Mouse (Mus musculus) intestine, embryonic 14.5 days (tissue): ENCODE data around the gene Gstm3. TPM values are rescaled to one million over a fixed set of nuclear protein-coding genes. Genes with fewer than 3 reads are reported as not detected.
A peak's percentile ranks its signal among the peaks of the same experiment; 100 is the strongest.

ENCODE experiments used
- ATAC-seq: fragments of 200-750 bp; cut with Nextera tagmentation; replicated peaks from 2 replicates; pipeline ENCODE4 v1.8.0; 2017; ENCODE audit warnings: low read depth, moderate number of reproducible peaks, moderate TSS enrichment, moderate library complexity; ENCODE audit not compliant: low FRiP score, low TSS enrichment
- DNase-seq: peaks from one replicate; pipeline ENCODE4 v3.0.0-alpha.2; 2018; ENCODE audit warnings: low spot score
- H3K27ac ChIP-seq: fragments of 300-500 bp; sonication (generic); 2 replicates; pipeline ENCODE4 v1.5.1; 2014; ENCODE audit warnings: low read depth, mild to moderate bottlenecking, control low read depth
- H3K27me3 ChIP-seq: fragments of 300-500 bp; sonication (generic); replicated peaks from 2 replicates; pipeline ENCODE4 v1.6.1; 2014; ENCODE audit warnings: low read length, control low read depth; ENCODE audit not compliant: control insufficient read depth, insufficient read depth
- H3K36me3 ChIP-seq: fragments of 300-500 bp; sonication (generic); 2 replicates; pipeline ENCODE4 v1.6.1; 2014; ENCODE audit warnings: low read length, control low read depth; ENCODE audit not compliant: control insufficient read depth, insufficient read depth
- H3K4me1 ChIP-seq: fragments of 300-500 bp; sonication (generic); replicated peaks from 2 replicates; pipeline ENCODE4 v1.6.1; 2014; ENCODE audit warnings: low read length, control low read depth, mixed read lengths; ENCODE audit not compliant: control insufficient read depth, insufficient read depth
- H3K4me2 ChIP-seq: fragments of 300-500 bp; sonication (generic); 2 replicates; pipeline ENCODE4 v1.6.1; 2014; ENCODE audit warnings: low read length
- H3K4me3 ChIP-seq: fragments of 300-500 bp; sonication (generic); 2 replicates; pipeline ENCODE4 v1.5.1; 2014; ENCODE audit warnings: low read depth, low read length, control low read depth, mixed read lengths
- H3K9ac ChIP-seq: fragments of 300-500 bp; sonication (generic); 2 replicates; pipeline ENCODE4 v1.6.1; 2014; ENCODE audit warnings: mild to moderate bottlenecking, low read length
- H3K9me3 ChIP-seq: fragments of 300-500 bp; sonication (generic); 2 replicates; pipeline ENCODE4 v1.6.1; 2016; ENCODE audit warnings: low read length, control low read depth; ENCODE audit not compliant: control insufficient read depth
- WGBS: fragments of 180-500 bp; shearing (Covaris S2); extraction: QIAGEN DNeasy Blood & Tissue Kit; methylation state at CpG from one replicate; pipeline ENCODE4 v1.1.7; 2014; 5-methylcytosine and 5-hydroxymethylcytosine counted together
- polyA plus RNA-seq: library from polyadenylated mRNA; unstranded; fragments of >200 nt; fragmentation: Nextera tagmentation; extraction: Ambion mirVana; gene quantifications from 2 replicates; pipeline ENCODE4 v1.2.1, GENCODE M21; 2014

Gstm3 gene
- polyA plus RNA-seq, 1 experiment from 2014 or later: 41.6 TPM

- ATAC-seq (peak; percentile 71), DNase-seq (peak; percentile 59)
- no peak within 1 kb of the TSS for H3K4me3 ChIP-seq
- WGBS: 17% methylated on average over 20 of the region's 20 CpGs
- no peaks in the 10 kb centered on the region for H3K36me3 ChIP-seq
- H3K4me1 ChIP-seq: no peaks in the 10 kb centered on the region
- H3K27me3 ChIP-seq: no peaks in the 10 kb centered on the region
- H3K9ac ChIP-seq: no peak within 1 kb of the TSS
- H3K4me2 ChIP-seq: peak within 1 kb of the TSS; percentile 42
- no peaks in the 10 kb centered on the region for H3K9me3 ChIP-seq
- H3K27ac ChIP-seq: no peak within 1 kb of the TSS
Observed at GRCm38 (mm10) chr3:107943239-107943990, 25.7 kb downstream of the Gstm3 start, which contains the start of gene Gstm6. Gene Gstm6, minus strand, starts transcription at chr3:107943749.

GRCm38 (mm10) chr3:107941261-107941660 lies 27.8 kb downstream of the Gstm3 start:
- Histone ChIP-seq H3K9me3 (no peaks in the 10 kb centered on the region), H3K27me3 (no peaks in the 10 kb centered on the region), H3K4me2 (no peak overlapping the region), H3K36me3 (no peaks in the 10 kb centered on the region), H3K9ac (no peak overlapping the region), H3K4me1 (no peaks in the 10 kb centered on the region), H3K4me3 (no peak overlapping the region), H3K27ac (no peak overlapping the region)
- ATAC-seq (no peak), DNase-seq (no peak)
- 86% methylated on average over 4 of the region's 4 CpGs for WGBS

- Histone ChIP-seq H3K4me3 (no peak overlapping the region), H3K27ac (no peak overlapping the region), H3K36me3 (no peaks in the 10 kb centered on the region), H3K9ac (no peak overlapping the region), H3K4me2 (no peak overlapping the region), H3K27me3 (no peaks in the 10 kb centered on the region), H3K9me3 (no peaks in the 10 kb centered on the region), H3K4me1 (no peaks in the 10 kb centered on the region)
- no peak for ATAC-seq
- 54% methylated on average over 7 of the region's 7 CpGs for WGBS
- DNase-seq: no peak
Observed at GRCm38 (mm10) chr3:107940524-107940923, 28.6 kb downstream of the Gstm3 start.

- no peak for ATAC-seq
- Histone ChIP-seq H3K9me3 (no peaks in the 10 kb centered on the region), H3K4me1 (no peaks in the 10 kb centered on the region), H3K4me2 (no peak overlapping the region), H3K27me3 (no peaks in the 10 kb centered on the region), H3K9ac (no peak overlapping the region), H3K4me3 (no peak overlapping the region), H3K36me3 (no peaks in the 10 kb centered on the region), H3K27ac (no peak overlapping the region)
- WGBS: 79% methylated on average over 4 of the region's 4 CpGs
- no peak for DNase-seq
Observed at GRCm38 (mm10) chr3:107939830-107940229, 29.3 kb downstream of the Gstm3 start.

- no peaks in the 10 kb centered on the region for H3K4me1 ChIP-seq
- peak; percentile 80 for DNase-seq
- no peaks in the 10 kb centered on the region for H3K9me3 ChIP-seq
- H3K36me3 ChIP-seq: no peaks in the 10 kb centered on the region
- H3K27me3 ChIP-seq: no peaks in the 10 kb centered on the region
- no peak overlapping the region for H3K27ac ChIP-seq
- H3K4me3 ChIP-seq: no peak overlapping the region
- H3K9ac ChIP-seq: no peak overlapping the region
- 50% methylated on average over 3 of the region's 3 CpGs for WGBS
- no peak for ATAC-seq
- no peak overlapping the region for H3K4me2 ChIP-seq
Observed at GRCm38 (mm10) chr3:107939403-107939802, 29.7 kb downstream of the Gstm3 start.

GRCm38 (mm10) chr3:107935888-107936287 lies 33.2 kb downstream of the Gstm3 start:
- DNase-seq (no peak), ATAC-seq (no peak)
- Histone ChIP-seq H3K36me3 (no peaks in the 10 kb centered on the region), H3K9me3 (no peaks in the 10 kb centered on the region), H3K4me2 (no peak overlapping the region), H3K4me3 (no peak overlapping the region), H3K27me3 (no peaks in the 10 kb centered on the region), H3K9ac (no peak overlapping the region), H3K27ac (no peak overlapping the region), H3K4me1 (no peaks in the 10 kb centered on the region)
- 61% methylated on average over 3 of the region's 3 CpGs for WGBS

DNA sequence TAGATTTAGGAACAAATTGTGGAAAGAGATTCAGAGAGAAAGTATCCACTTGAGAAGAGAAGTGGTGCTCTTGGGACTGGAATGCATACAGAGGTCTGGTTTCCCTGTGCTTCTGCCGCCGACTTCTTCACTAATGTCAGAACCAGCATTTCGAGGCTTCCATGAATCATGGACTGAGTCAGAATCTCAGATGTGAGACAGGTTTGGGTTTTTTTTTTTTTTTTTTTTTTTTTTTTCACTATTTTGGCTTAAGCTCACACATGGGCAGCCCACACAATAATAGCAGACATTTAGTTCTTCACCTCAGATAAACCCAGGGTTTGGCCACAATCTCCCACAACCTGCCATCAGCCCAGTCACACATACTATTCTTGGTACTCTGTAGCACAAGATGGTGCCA lies 33.8 kb downstream of the Gstm3 start:
- DNase-seq (no peak), ATAC-seq (no peak)
- Histone ChIP-seq H3K4me3 (no peak overlapping the region), H3K9me3 (no peaks in the 10 kb centered on the region), H3K4me2 (no peak overlapping the region), H3K4me1 (no peaks in the 10 kb centered on the region), H3K27me3 (no peaks in the 10 kb centered on the region), H3K9ac (no peak overlapping the region), H3K27ac (no peak overlapping the region), H3K36me3 (no peaks in the 10 kb centered on the region)
- 82% methylated on average over 3 of the region's 3 CpGs for WGBS

DNA sequence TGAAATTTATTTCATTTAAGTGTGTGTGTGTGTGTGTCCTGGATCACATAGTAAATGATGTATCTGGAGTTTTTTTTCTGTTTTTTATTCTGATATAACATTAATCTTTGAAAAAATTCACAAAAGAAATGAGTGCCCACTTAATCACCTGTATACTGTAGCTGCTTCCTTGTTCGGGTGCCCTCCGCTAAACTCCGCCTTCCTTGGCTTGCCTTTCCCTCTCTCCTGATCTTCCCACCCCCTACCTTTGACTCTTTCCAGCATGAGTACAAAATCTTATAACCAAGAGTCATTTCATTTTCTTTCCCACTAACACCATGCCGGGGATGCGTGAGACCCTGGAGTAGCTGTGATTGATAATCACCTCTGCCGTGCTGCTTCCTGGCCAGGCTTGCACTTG lies 37.0 kb downstream of the Gstm3 start:
- H3K27me3 ChIP-seq: no peaks in the 10 kb centered on the region
- H3K36me3 ChIP-seq: no peaks in the 10 kb centered on the region
- WGBS: 64% methylated on average over 6 of the region's 6 CpGs
- no peak overlapping the region for H3K27ac ChIP-seq
- H3K9ac ChIP-seq: no peak overlapping the region
- ATAC-seq: peak; percentile 7; the same call in 1 of the 2 replicates
- no peak overlapping the region for H3K4me3 ChIP-seq
- H3K9me3 ChIP-seq: no peaks in the 10 kb centered on the region
- no peaks in the 10 kb centered on the region for H3K4me1 ChIP-seq
- no peak for DNase-seq
- H3K4me2 ChIP-seq: no peak overlapping the region

DNA sequence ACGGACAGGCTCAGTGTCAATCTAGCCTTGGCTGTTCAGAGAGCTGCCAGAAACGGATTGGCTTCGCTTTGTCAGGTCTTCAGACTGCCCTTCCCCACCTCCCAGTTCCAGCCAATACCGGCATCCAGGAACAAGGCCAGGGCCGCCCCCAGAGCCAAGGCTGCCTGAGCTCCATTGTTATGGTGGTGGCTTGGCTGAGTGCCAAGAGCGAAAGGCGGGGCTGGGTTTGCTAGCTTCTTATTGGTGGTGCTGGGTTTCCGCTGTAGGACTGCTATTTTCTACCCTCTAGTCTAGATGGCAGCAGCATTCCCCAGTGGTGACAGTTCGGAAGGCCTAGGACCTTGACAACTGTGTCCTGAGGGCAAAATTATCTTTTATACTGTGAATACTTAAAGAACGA lies 37.4 kb downstream of the Gstm3 start, which contains the start of gene Gstm7:
Gstm7 (minus strand) TSS at position 148 of the 400 bp plus-strand sequence.
- 8% methylated on average over 10 of the region's 10 CpGs for WGBS

More for the DNA sequence above, 37.4 kb downstream of the Gstm3 start, which contains the start of gene Gstm7:
- Histone ChIP-seq H3K27me3 (no peaks in the 10 kb centered on the region), H3K4me2 (peak within 1 kb of the TSS; percentile 56), H3K4me3 (peak within 1 kb of the TSS; percentile 32), H3K9me3 (no peaks in the 10 kb centered on the region), H3K9ac (no peak within 1 kb of the TSS), H3K4me1 (no peaks in the 10 kb centered on the region), H3K27ac (no peak within 1 kb of the TSS; the same call in 1 of the 2 replicates), H3K36me3 (no peaks in the 10 kb centered on the region)
- ATAC-seq (peak; percentile 97), DNase-seq (peak; percentile 95)
